Mouse (Mus musculus) cortical plate, adult 2 months (tissue): ENCODE measurements around the gene Efemp1.

Experiments
- CTCF ChIP-seq: fragments of 200-500 bp; IDR thresholded peaks from 2 replicates; pipeline ENCODE4 v1.5.1; 2011; ENCODE audit warnings: mild to moderate bottlenecking, control low read depth, low read length; ENCODE audit not compliant: insufficient read depth; ENCODE audit errors: extremely low read depth
- POLR2A ChIP-seq: fragments of 200-500 bp; IDR thresholded peaks from 2 replicates; pipeline ENCODE4 v1.6.1; 2011; ENCODE audit warnings: mild to moderate bottlenecking, low read length, control low read depth; ENCODE audit not compliant: insufficient read depth; ENCODE audit errors: extremely low read depth

- no peak for TF ChIP-seq CTCF
- TF ChIP-seq POLR2A: no peak
These were observed 564 bp upstream of the Efemp1 start for GRCm38 (mm10) chr11:28852361-28852919.
